Mouse (Mus musculus) ES-E14 (cell line): ENCODE measurements around the gene Glyr1. TPM values are rescaled to one million over a fixed set of nuclear protein-coding genes. Genes with fewer than 3 reads are reported as not detected.
A peak's percentile ranks its signal among the peaks of the same experiment; 100 is the strongest.

Experiments
- DNase-seq: peaks from one replicate; pipeline ENCODE4 v3.0.0-alpha.2; 2013; ENCODE audit warnings: low read depth, low spot score
- H3K27ac ChIP-seq: 2 replicates; pipeline ENCODE4 v1.5.1; 2012; ENCODE audit warnings: low read depth, mild to moderate bottlenecking, low read length, moderate library complexity, mixed read lengths; ENCODE audit not compliant: poor library complexity, insufficient read depth, severe bottlenecking
- H3K36me3 ChIP-seq: 2 replicates; pipeline ENCODE4 v1.6.1; 2012; ENCODE audit warnings: mild to moderate bottlenecking, low read length, moderate library complexity, mixed read lengths; ENCODE audit not compliant: control insufficient read depth, poor library complexity, insufficient read depth, severe bottlenecking
- H3K4me1 ChIP-seq, 2 experiments: fragments of 150-350 bp in 1 of 2; sonication (generic) in 1 of 2; 2 replicates each; pipeline ENCODE4 v1.6.1; 2012; ENCODE audit warnings: low read length in 2 of 2, mild to moderate bottlenecking in 1 of 2, mixed read lengths in 1 of 2; ENCODE audit not compliant: control insufficient read depth in 2 of 2, insufficient read depth in 2 of 2, poor library complexity in 1 of 2
- H3K4me3 ChIP-seq, 2 experiments: fragments of 150-350 bp in 1 of 2; sonication (generic) in 1 of 2; 2 replicates each; pipeline ENCODE4 v1.5.1; 2012; ENCODE audit warnings: low read length in 2 of 2, low read depth in 1 of 2, mild to moderate bottlenecking in 1 of 2, mixed read lengths in 1 of 2; ENCODE audit not compliant: insufficient read depth in 1 of 2, poor library complexity in 1 of 2, severe bottlenecking in 1 of 2
- H3K9ac ChIP-seq: 2 replicates; pipeline ENCODE4 v1.6.1; 2012; ENCODE audit warnings: low read depth, mild to moderate bottlenecking, low read length, mixed read lengths; ENCODE audit not compliant: poor library complexity, insufficient read depth, severe bottlenecking
- H3K9me3 ChIP-seq: fragments of 150-350 bp; sonication (generic); 2 replicates; pipeline ENCODE4 v1.6.1; 2012; ENCODE audit warnings: low read depth, mild to moderate bottlenecking, low read length; ENCODE audit not compliant: control insufficient read depth, insufficient read depth
- CHD2 ChIP-seq: IDR thresholded peaks from 2 replicates; pipeline ENCODE4 v1.6.1; 2014; ENCODE audit warnings: mild to moderate bottlenecking, low read depth, low read length, inconsistent platforms
- HCFC1 ChIP-seq: IDR thresholded peaks from 2 replicates; pipeline ENCODE4 v1.6.1; 2012; ENCODE audit warnings: low read length, inconsistent platforms, borderline replicate concordance; ENCODE audit not compliant: insufficient read depth
- MAFK ChIP-seq: IDR thresholded peaks from 2 replicates; pipeline ENCODE4 v1.6.1; 2014; ENCODE audit warnings: mild to moderate bottlenecking, low read depth, low read length, inconsistent platforms; ENCODE audit not compliant: insufficient read depth
- ZC3H11A ChIP-seq: IDR thresholded peaks from 2 replicates; pipeline ENCODE4 v1.6.1; 2012; ENCODE audit warnings: low read depth, mild to moderate bottlenecking, inconsistent platforms, low read length, borderline replicate concordance
- ZNF384 ChIP-seq: IDR thresholded peaks from 2 replicates; pipeline ENCODE4 v1.6.1; 2012; ENCODE audit warnings: low read depth, low read length, inconsistent platforms
- in situ Hi-C, 2 experiments: fragments of 600-800 bp; cut with MboI; formaldehyde crosslinking; loops; one replicate each; pipeline ENCODE4 v1.15.1; 2025; ENCODE audit warnings: low sequenced_read_pairs in 2 of 2, inconsistent platforms in 1 of 2; ENCODE audit not compliant: unreplicated experiment in 2 of 2
- total RNA-seq: library from RNA; depleted of rRNA; stranded (reverse); fragments of 300-350 nt; gene quantifications from 2 replicates; pipeline ENCODE4 v1.2.3, GENCODE M21; 2012; rRNA removed

The Glyr1 gene
- total RNA-seq, 1 experiment = 75.6 TPM

GRCm38 (mm10) chr16:4969055-4969843 lies 80.4 kb downstream of the Glyr1 start:
- DNase-seq = no peak
- H3K9me3 ChIP-seq = no peaks in the 10 kb centered on the region
- H3K4me3 ChIP-seq = no peak overlapping the region
- peaks cover 0 to 5% of the 10 kb centered on the region in 2 experiments; a peak in 1 of 4 replicates for H3K4me1 ChIP-seq
- H3K9ac ChIP-seq = no peak overlapping the region
- in situ Hi-C loops = no loop called here
- H3K36me3 ChIP-seq = no peaks in the 10 kb centered on the region; the same call in 1 of the 2 replicates
- TF ChIP-seq ZNF384 (no peak), CHD2 (no peak), ZC3H11A (no peak), MAFK (no peak), HCFC1 (no peak)
- no peak overlapping the region for H3K27ac ChIP-seq

- H3K27ac ChIP-seq = no peak overlapping the region
- peaks cover 0 to 5% of the 10 kb centered on the region in 2 experiments; a peak in 1 of 4 replicates for H3K4me1 ChIP-seq
- no peak for DNase-seq
- in situ Hi-C loops = no loop called here
- no peak overlapping the region for H3K9ac ChIP-seq
- no peak overlapping the region for H3K4me3 ChIP-seq
- H3K9me3 ChIP-seq = no peaks in the 10 kb centered on the region
- no peak for TF ChIP-seq MAFK
- no peak for TF ChIP-seq CHD2
- TF ChIP-seq ZNF384 = no peak
- no peak for TF ChIP-seq ZC3H11A
- no peak for TF ChIP-seq HCFC1
- H3K36me3 ChIP-seq = no peaks in the 10 kb centered on the region; the same call in 1 of the 2 replicates
These were observed 81.2 kb downstream of the Glyr1 start for GRCm38 (mm10) chr16:4968426-4968825.

GRCm38 (mm10) chr16:4965392-4966129 lies 84.1 kb downstream of the Glyr1 start:
- Histone ChIP-seq H3K4me3 (no peak overlapping the region), H3K27ac (no peak overlapping the region), H3K9me3 (no peaks in the 10 kb centered on the region), H3K9ac (no peak overlapping the region), H3K36me3 (no peaks in the 10 kb centered on the region), H3K4me1 (peaks cover 2 to 5% of the 10 kb centered on the region in 2 experiments; a peak in 1 of 4 replicates)
- in situ Hi-C loops = no loop called here
- no peak for DNase-seq
- TF ChIP-seq CHD2 (no peak), ZNF384 (no peak), MAFK (no peak), ZC3H11A (no peak), HCFC1 (no peak)

GRCm38 (mm10) chr16:4964731-4965391 lies 84.8 kb downstream of the Glyr1 start:
- TF ChIP-seq MAFK (no peak), ZC3H11A (no peak), HCFC1 (no peak), ZNF384 (no peak), CHD2 (no peak)
- H3K4me1 ChIP-seq = peaks cover 2 to 5% of the 10 kb centered on the region in 2 experiments; a peak in 1 of 4 replicates
- in situ Hi-C loops = no loop called here
- no peak overlapping the region for H3K27ac ChIP-seq
- H3K9me3 ChIP-seq = no peaks in the 10 kb centered on the region
- H3K9ac ChIP-seq = peak overlapping the region; percentile 77
- H3K4me3 ChIP-seq = peak overlapping the region; percentile 70 to 76
- no peak for DNase-seq
- no peaks in the 10 kb centered on the region for H3K36me3 ChIP-seq

Other genes with a start within 250 kb of the Glyr1 start
- gene 4930562C15Rik, start 214.4 kb downstream of the Glyr1 start, total RNA-seq = 0.09 and 0.21 TPM in 2 replicates
- gene Ubald1, start 169.5 kb downstream of the Glyr1 start, total RNA-seq = 26.7 and 41.3 TPM in 2 replicates
- gene Mgrn1, start 163.6 kb downstream of the Glyr1 start, total RNA-seq = 24.0 and 25.7 TPM in 2 replicates
- 39.6 and 40.0 TPM in 2 replicates for gene Nudt16l1, start 111.1 kb downstream of the Glyr1 start, total RNA-seq
- gene Anks3, start 85.7 kb downstream of the Glyr1 start, total RNA-seq = 34.9 and 46.7 TPM in 2 replicates
- gene Sept12, start 52.0 kb downstream of the Glyr1 start, total RNA-seq = 0.13 and 0.16 TPM in 2 replicates
- 1.9 and 2.2 TPM in 2 replicates for gene Smim22, start 42.6 kb downstream of the Glyr1 start, total RNA-seq
- 18.7 and 25.7 TPM in 2 replicates for gene Rogdi, start 36.3 kb downstream of the Glyr1 start, total RNA-seq
- 13.5 and 16.0 TPM in 2 replicates for gene Ubn1, start 194 bp upstream of the Glyr1 start, total RNA-seq
- gene Ppl, start 82.6 kb upstream of the Glyr1 start, total RNA-seq = 4.1 and 6.0 TPM in 2 replicates
- 1.3 and 3.1 TPM in 2 replicates for gene Sec14l5, start 97.2 kb upstream of the Glyr1 start, total RNA-seq
- gene Nagpa, start 154.1 kb upstream of the Glyr1 start, total RNA-seq = 40.3 and 58.1 TPM in 2 replicates
- gene AU021092, start 172.4 kb upstream of the Glyr1 start, total RNA-seq = 0.63 and 1.7 TPM in 2 replicates
- gene Alg1, start 183.8 kb upstream of the Glyr1 start, total RNA-seq = 62.6 and 95.1 TPM in 2 replicates
- gene Eef2kmt, start 206.1 kb upstream of the Glyr1 start, total RNA-seq = 23.0 and 34.5 TPM in 2 replicates